Mouse (Mus musculus) CH12.LX (cell line): ENCODE measurements around the gene Cpa1.

Experiments
- BHLHE40 ChIP-seq: IDR thresholded peaks from 2 replicates; pipeline ENCODE4 v1.6.1; 2011; ENCODE audit warnings: mild to moderate bottlenecking, low read depth, low read length, improper control_type of control experiment
- CHD1 ChIP-seq: IDR thresholded peaks from 2 replicates; pipeline ENCODE4 v1.6.1; 2012; ENCODE audit warnings: low read depth, low read length, improper control_type of control experiment, inconsistent platforms
- CTCF ChIP-seq, 2 experiments: IDR thresholded peaks in 1 of 2; conservative IDR thresholded peaks in 1 of 2; 2 replicates each; pipeline ENCODE4 v1.5.1; 2011 to 2012; ENCODE audit warnings: low read depth in 2 of 2, low read length in 2 of 2, improper control_type of control experiment in 1 of 2, inconsistent platforms in 1 of 2, mild to moderate bottlenecking in 1 of 2, moderate library complexity in 1 of 2
- EP300 ChIP-seq: IDR thresholded peaks from 2 replicates; pipeline ENCODE4 v1.6.1; 2011; ENCODE audit warnings: low read length, improper control_type of control experiment
- MYC ChIP-seq: IDR thresholded peaks from 2 replicates; pipeline ENCODE4 v1.6.1; 2011; ENCODE audit warnings: low read depth, mild to moderate bottlenecking, improper control_type of control experiment, low read length
- NRF1 ChIP-seq: IDR thresholded peaks from 2 replicates; pipeline ENCODE4 v1.6.1; 2014; ENCODE audit warnings: low read depth, mild to moderate bottlenecking, inconsistent platforms, low read length, improper control_type of control experiment, moderate library complexity
- POLR2A ChIP-seq: IDR thresholded peaks from 2 replicates; pipeline ENCODE4 v1.6.1; 2011; ENCODE audit warnings: low read depth, mild to moderate bottlenecking, improper control_type of control experiment, low read length
- RAD21 ChIP-seq: IDR thresholded peaks from 2 replicates; pipeline ENCODE4 v1.6.1; 2011; ENCODE audit warnings: low read depth, mild to moderate bottlenecking, low read length, improper control_type of control experiment, moderate library complexity
- RCOR1 ChIP-seq: conservative IDR thresholded peaks from 2 replicates; pipeline ENCODE4 v1.6.1; 2012; ENCODE audit warnings: low read depth, mild to moderate bottlenecking, inconsistent platforms, low read length, improper control_type of control experiment
- USF1 ChIP-seq: IDR thresholded peaks from 2 replicates; pipeline ENCODE4 v1.6.1; 2014; ENCODE audit warnings: low read depth, mild to moderate bottlenecking, inconsistent platforms, low read length, improper control_type of control experiment

GRCm38 (mm10) chr6:30687198-30687597 is 48.2 kb downstream of the Cpa1 start:
- TF ChIP-seq RAD21 (no peak), CTCF (conservative IDR thresholded peaks at IDR 0.05 in 1 of 2, IDR thresholded peaks at IDR 0.05 in 1 of 2; ENCODE audit: low read depth in 2 of 2, low read length in 2 of 2) (no peak), EP300 (no peak), BHLHE40 (no peak), NRF1 (no peak), CHD1 (no peak), USF1 (no peak), RCOR1 (no peak), MYC (no peak), POLR2A (no peak)
